Mouse (Mus musculus) ES-E14 (cell line): ENCODE results near the gene Dnajc4.

Source experiments
- CHD2 ChIP-seq: IDR thresholded peaks from 2 replicates; pipeline ENCODE4 v1.6.1; 2014; ENCODE audit warnings: mild to moderate bottlenecking, low read depth, low read length, inconsistent platforms
- MAFK ChIP-seq: IDR thresholded peaks from 2 replicates; pipeline ENCODE4 v1.6.1; 2014; ENCODE audit warnings: mild to moderate bottlenecking, low read depth, low read length, inconsistent platforms; ENCODE audit not compliant: insufficient read depth

DNA sequence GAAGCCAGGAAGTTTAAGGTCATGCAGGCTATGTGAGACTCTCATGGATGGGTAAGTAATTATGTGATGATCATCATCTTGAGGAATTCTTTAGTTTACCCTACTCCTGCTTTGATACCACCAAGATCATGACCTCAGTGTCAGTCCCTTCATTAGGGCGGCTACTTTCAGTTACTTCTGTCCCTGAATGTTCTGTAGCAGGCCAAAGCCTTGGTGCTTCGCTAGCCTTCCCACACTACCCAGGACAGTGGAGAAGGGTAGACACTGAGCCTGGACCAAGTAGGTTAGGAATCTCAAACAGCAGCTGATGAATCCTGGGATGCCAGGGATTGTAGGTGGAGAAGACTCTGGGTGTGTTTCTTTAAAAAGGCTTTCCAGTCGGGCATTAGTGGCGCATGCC, 10.9 kb downstream of the Dnajc4 start:
- no peak for TF ChIP-seq CHD2
- no peak for TF ChIP-seq MAFK
